Mouse (Mus musculus): ENCODE measurements around the gene Dact2.

DNA sequence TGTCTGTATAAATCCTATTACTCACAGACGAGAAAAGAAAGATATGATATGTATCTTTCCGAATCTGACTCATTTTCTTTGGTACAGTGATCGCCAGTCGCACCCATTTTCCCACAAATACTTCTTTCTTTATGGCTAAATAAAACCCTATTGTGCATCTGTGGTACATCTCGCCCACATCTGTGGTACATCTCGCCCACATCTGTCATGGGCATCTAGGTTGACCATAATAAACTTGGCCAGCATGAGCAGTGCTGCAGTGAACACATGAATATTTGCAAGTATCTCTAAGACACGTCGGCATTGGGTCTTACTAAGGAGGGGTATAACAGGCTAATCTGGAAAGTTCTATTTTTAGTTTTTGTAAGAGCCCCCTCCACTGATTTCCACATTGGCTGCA is 38.5 kb upstream of the Dact2 start:
- TF ChIP-seq CTCF (IDR thresholded peaks at IDR 0.05; ENCODE audit: borderline replicate concordance, insufficient read depth, low read depth, low read length) (no peak), POLR2A (IDR thresholded peaks at IDR 0.05; ENCODE audit: borderline replicate concordance, insufficient read depth, low read length) (no peak)

Data from cerebellum, adult 2 months (tissue).